Mouse (Mus musculus) liver, embryonic 13.5 days (tissue): Measurements from ENCODE around the gene Lrrc66. TPM values are rescaled to one million over a fixed set of nuclear protein-coding genes. Genes with fewer than 3 reads are reported as not detected.

Experiments
- ATAC-seq: fragments of 200-750 bp; cut with Nextera tagmentation; 2 replicates; pipeline ENCODE4 v1.8.0; 2017; ENCODE audit warnings: low read depth, mild to moderate bottlenecking, moderate number of reproducible peaks, moderate library complexity
- DNase-seq: peaks from one replicate; pipeline ENCODE4 v3.0.0; 2022
- H3K27ac ChIP-seq: fragments of 300-500 bp; sonication (generic); 2 replicates; pipeline ENCODE4 v1.5.1; 2015; ENCODE audit warnings: moderate library complexity, mild to moderate bottlenecking, inconsistent platforms
- H3K27me3 ChIP-seq: fragments of 300-500 bp; sonication (generic); 2 replicates; pipeline ENCODE4 v1.6.1; 2015; ENCODE audit warnings: mild to moderate bottlenecking, inconsistent platforms
- H3K36me3 ChIP-seq: fragments of 300-500 bp; sonication (generic); 2 replicates; pipeline ENCODE4 v1.6.1; 2015; ENCODE audit warnings: mild to moderate bottlenecking, inconsistent platforms
- H3K4me1 ChIP-seq: fragments of 300-500 bp; sonication (generic); replicated peaks from 2 replicates; pipeline ENCODE4 v1.6.1; 2015; ENCODE audit warnings: inconsistent platforms
- H3K4me2 ChIP-seq: fragments of 300-500 bp; sonication (generic); 2 replicates; pipeline ENCODE4 v1.6.1; 2015; ENCODE audit warnings: inconsistent platforms, mild to moderate bottlenecking, moderate library complexity
- H3K4me3 ChIP-seq: fragments of 300-500 bp; sonication (generic); replicated peaks from 2 replicates; pipeline ENCODE4 v1.5.1; 2015; ENCODE audit warnings: mild to moderate bottlenecking, inconsistent platforms
- H3K9ac ChIP-seq: fragments of 300-500 bp; sonication (generic); 2 replicates; pipeline ENCODE4 v1.6.1; 2015; ENCODE audit warnings: mild to moderate bottlenecking, inconsistent platforms
- H3K9me3 ChIP-seq: fragments of 300-500 bp; sonication (generic); replicated peaks from 2 replicates; pipeline ENCODE4 v1.6.1; 2016; ENCODE audit warnings: inconsistent platforms
- WGBS: fragments of 180-500 bp; shearing (Covaris S2); methylation state at CpG from one replicate; pipeline ENCODE4 v1.1.7; 2015; ENCODE audit not compliant: insufficient replicate concordance; 5-methylcytosine and 5-hydroxymethylcytosine counted together
- polyA plus RNA-seq: library from polyadenylated mRNA; unstranded; fragments of >200 nt; fragmentation: Nextera tagmentation; extraction: Ambion mirVana; gene quantifications from 2 replicates; pipeline ENCODE4 v1.2.1, GENCODE M21; 2015

Lrrc66 gene
- polyA plus RNA-seq, 1 experiment from 2014 or later: 0.21 TPM

DNA sequence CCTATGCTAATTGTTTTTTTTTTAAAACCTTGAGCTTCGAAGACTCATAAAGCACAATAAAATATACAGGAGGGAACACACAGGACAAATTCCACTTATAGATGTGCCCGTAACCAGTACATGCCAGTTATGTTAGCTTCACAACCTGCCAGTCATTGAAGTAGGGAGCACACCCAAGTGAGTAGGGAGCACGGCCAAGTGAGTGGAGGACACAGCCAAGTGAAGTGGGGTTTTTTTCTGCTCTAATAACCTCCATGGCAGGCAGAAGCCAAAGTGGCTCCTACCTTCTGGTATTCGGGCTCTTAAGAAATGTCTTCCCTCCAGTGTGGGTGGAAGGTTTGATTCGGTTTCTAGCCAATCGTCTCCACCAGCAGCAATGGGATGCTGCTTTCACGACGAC is 19.0 kb downstream of the Lrrc66 start:
- no peak for DNase-seq
- Histone ChIP-seq H3K9ac (no peak overlapping the region), H3K27ac (no peak overlapping the region)

DNA sequence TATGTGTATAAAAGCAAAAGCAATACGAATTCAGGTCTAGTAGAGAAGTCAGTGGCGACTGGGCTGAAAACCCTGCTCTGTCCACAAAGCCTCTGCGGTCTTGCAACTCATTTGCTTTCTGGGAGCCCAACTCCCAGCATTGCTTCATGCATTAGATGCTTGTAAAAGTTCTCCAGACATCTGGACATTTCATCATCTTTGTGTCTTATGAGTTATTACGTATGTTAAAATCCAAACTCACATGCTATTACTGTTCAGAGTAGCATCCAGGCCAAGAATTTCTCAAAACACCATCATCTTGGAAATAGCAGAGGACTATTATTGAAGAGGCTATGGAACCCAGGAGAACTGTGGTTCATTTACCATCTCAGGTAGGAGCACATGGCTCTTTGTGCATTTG is 21.3 kb downstream of the Lrrc66 start:
- Histone ChIP-seq H3K4me3 (no peak overlapping the region), H3K36me3 (no peaks in the 10 kb centered on the region), H3K9ac (no peak overlapping the region), H3K9me3 (no peaks in the 10 kb centered on the region), H3K27me3 (no peaks in the 10 kb centered on the region), H3K4me2 (no peak overlapping the region), H3K27ac (no peak overlapping the region), H3K4me1 (no peaks in the 10 kb centered on the region)
- ATAC-seq (no peak), DNase-seq (no peak)
- 79% methylated on average over 4 of the region's 4 CpGs for WGBS

More for the DNA sequence above, 19.0 kb downstream of the Lrrc66 start:
- no peaks in the 10 kb centered on the region for H3K9me3 ChIP-seq
- no peaks in the 10 kb centered on the region for H3K36me3 ChIP-seq
- H3K4me2 ChIP-seq: no peak overlapping the region
- no peak overlapping the region for H3K4me3 ChIP-seq
- no peaks in the 10 kb centered on the region for H3K4me1 ChIP-seq
- WGBS: 73% methylated on average over 8 of the region's 8 CpGs
- ATAC-seq: no peak
- no peaks in the 10 kb centered on the region for H3K27me3 ChIP-seq

- no peak for DNase-seq
- H3K4me1 ChIP-seq: no peaks in the 10 kb centered on the region
- no peaks in the 10 kb centered on the region for H3K27me3 ChIP-seq
- 73% methylated on average over 6 of the region's 6 CpGs for WGBS
- H3K4me2 ChIP-seq: no peak overlapping the region
- no peak overlapping the region for H3K4me3 ChIP-seq
- H3K36me3 ChIP-seq: no peaks in the 10 kb centered on the region
- H3K9me3 ChIP-seq: no peaks in the 10 kb centered on the region
- H3K9ac ChIP-seq: no peak overlapping the region
- no peak overlapping the region for H3K27ac ChIP-seq
- no peak for ATAC-seq
These were observed 27.4 kb downstream of the Lrrc66 start for GRCm38 (mm10) chr5:73604964-73605363.

- Histone ChIP-seq H3K36me3 (no peaks in the 10 kb centered on the region), H3K4me3 (no peak overlapping the region), H3K4me1 (no peaks in the 10 kb centered on the region), H3K9me3 (no peaks in the 10 kb centered on the region), H3K9ac (no peak overlapping the region), H3K4me2 (no peak overlapping the region), H3K27me3 (no peaks in the 10 kb centered on the region), H3K27ac (no peak overlapping the region)
- ATAC-seq (no peak), DNase-seq (no peak)
- WGBS: 77% methylated on average over 6 of the region's 6 CpGs
These were observed 27.8 kb downstream of the Lrrc66 start for GRCm38 (mm10) chr5:73604542-73604941.

GRCm38 (mm10) chr5:73602865-73603264 is 29.5 kb downstream of the Lrrc66 start:
- H3K4me3 ChIP-seq: no peak overlapping the region
- H3K4me2 ChIP-seq: no peak overlapping the region
- H3K27me3 ChIP-seq: no peaks in the 10 kb centered on the region
- H3K9me3 ChIP-seq: no peaks in the 10 kb centered on the region
- WGBS: 46% methylated on average over 3 of the region's 3 CpGs
- H3K9ac ChIP-seq: no peak overlapping the region
- ATAC-seq: no peak
- no peaks in the 10 kb centered on the region for H3K4me1 ChIP-seq
- no peak overlapping the region for H3K27ac ChIP-seq
- no peak for DNase-seq
- no peaks in the 10 kb centered on the region for H3K36me3 ChIP-seq

DNA sequence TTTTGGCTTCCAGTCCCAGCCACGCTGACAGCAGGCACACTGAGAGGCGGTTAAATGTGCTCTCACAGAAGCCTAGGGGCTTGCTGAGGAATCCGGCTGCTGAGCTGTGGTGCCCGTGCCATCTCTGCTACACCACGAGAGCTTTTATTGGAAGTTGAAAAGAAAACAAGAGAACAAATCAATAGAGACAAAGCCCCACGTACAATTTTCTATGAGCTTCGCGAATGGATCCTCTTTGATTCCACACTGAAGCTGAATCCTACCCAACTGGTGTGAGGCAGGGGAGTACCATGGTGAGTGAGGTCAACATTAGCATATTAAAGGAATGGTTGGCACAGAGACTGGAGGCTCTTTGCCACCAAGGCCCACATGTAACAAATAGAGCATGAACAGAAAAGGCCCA is 31.0 kb downstream of the Lrrc66 start:
- H3K4me2 ChIP-seq: no peak overlapping the region
- no peaks in the 10 kb centered on the region for H3K9me3 ChIP-seq
- no peaks in the 10 kb centered on the region for H3K27me3 ChIP-seq
- no peaks in the 10 kb centered on the region for H3K4me1 ChIP-seq
- H3K36me3 ChIP-seq: no peaks in the 10 kb centered on the region
- 73% methylated on average over 8 of the region's 8 CpGs for WGBS
- DNase-seq: no peak
- no peak for ATAC-seq
- H3K27ac ChIP-seq: no peak overlapping the region
- no peak overlapping the region for H3K4me3 ChIP-seq
- no peak overlapping the region for H3K9ac ChIP-seq

DNA sequence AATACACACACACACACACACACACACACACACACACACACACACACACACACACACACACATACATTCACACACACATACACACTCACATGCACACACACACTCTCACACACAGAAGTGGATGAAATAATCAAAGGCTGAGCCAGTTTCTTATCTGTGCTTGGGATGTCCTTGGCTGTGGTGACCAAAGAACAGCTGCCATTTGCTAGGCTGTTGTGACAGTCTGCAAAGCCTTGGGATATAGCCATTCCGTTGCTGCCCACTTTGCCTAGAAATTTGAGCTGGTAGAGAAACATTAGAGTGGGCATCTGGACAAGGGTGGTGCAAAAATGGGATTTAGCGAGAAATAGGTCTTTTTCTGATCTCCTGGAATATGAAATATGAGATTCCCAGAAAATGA is 32.3 kb downstream of the Lrrc66 start:
- H3K27me3 ChIP-seq: no peaks in the 10 kb centered on the region
- no peaks in the 10 kb centered on the region for H3K4me1 ChIP-seq
- no peaks in the 10 kb centered on the region for H3K36me3 ChIP-seq
- H3K4me2 ChIP-seq: no peak overlapping the region
- ATAC-seq (no peak), DNase-seq (no peak)
- no peak overlapping the region for H3K4me3 ChIP-seq
- H3K27ac ChIP-seq: no peak overlapping the region
- no peaks in the 10 kb centered on the region for H3K9me3 ChIP-seq
- H3K9ac ChIP-seq: no peak overlapping the region
- WGBS: 66% methylated on average over 2 of the region's 2 CpGs

DNA sequence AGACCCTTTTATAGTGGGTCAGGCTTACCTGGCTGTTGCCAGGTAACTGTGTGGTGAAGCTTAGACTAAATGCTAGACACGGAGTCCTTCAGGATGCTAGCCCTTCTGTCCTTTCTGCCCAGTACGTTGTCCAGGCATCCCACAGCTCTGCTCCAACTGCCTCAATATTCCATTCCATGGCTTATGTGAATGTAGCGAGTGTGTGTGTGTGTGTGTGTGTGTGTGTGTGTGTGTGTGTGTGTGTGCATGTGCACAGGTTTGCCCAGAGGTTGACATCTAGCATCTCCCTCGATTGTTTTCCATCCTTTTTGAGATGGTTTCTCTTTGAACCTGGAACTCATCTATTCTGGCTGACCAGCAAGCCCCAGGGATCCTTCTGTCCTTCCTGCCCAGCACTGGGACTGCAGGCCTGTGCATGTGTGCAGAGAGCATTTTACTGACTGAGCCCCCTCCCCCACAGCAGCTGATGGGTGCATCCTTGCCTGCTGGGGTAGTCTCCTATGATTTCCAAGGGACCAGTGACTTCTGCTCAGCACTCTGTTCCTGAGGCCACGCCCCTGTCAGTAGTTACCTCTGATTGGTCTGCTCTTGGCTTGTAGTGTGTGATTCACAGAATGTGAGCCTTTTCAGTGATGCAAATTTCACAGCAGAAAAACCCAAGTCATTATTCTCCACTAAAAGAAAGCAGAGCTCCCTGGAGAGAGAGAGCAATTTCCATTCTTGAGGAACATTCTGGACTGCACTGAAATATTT is 33.2 kb downstream of the Lrrc66 start:
- Histone ChIP-seq H3K4me2 (no peak overlapping the region), H3K36me3 (no peaks in the 10 kb centered on the region), H3K4me1 (no peaks in the 10 kb centered on the region), H3K27me3 (no peaks in the 10 kb centered on the region), H3K9me3 (no peaks in the 10 kb centered on the region), H3K9ac (no peak overlapping the region), H3K4me3 (no peak overlapping the region), H3K27ac (no peak overlapping the region)
- 50% methylated on average over 5 of the region's 5 CpGs for whole genome bisulfite sequencing
- ATAC-seq (no peak), DNase-seq (no peak)

- 69% methylated on average over 3 of the region's 3 CpGs for WGBS
- Histone ChIP-seq H3K4me2 (no peak overlapping the region), H3K27me3 (no peaks in the 10 kb centered on the region), H3K36me3 (no peaks in the 10 kb centered on the region), H3K9ac (no peak overlapping the region), H3K27ac (no peak overlapping the region), H3K9me3 (no peaks in the 10 kb centered on the region), H3K4me3 (no peak overlapping the region), H3K4me1 (no peaks in the 10 kb centered on the region)
- DNase-seq (no peak), ATAC-seq (no peak)
These were observed 45.2 kb downstream of the Lrrc66 start for GRCm38 (mm10) chr5:73587119-73587518.

- Histone ChIP-seq H3K4me1 (no peaks in the 10 kb centered on the region), H3K4me3 (no peak overlapping the region), H3K9ac (no peak overlapping the region), H3K27me3 (no peaks in the 10 kb centered on the region), H3K27ac (no peak overlapping the region), H3K36me3 (no peaks in the 10 kb centered on the region), H3K4me2 (no peak overlapping the region), H3K9me3 (no peaks in the 10 kb centered on the region)
- no peak for ATAC-seq
- no peak for DNase-seq
- 63% methylated on average over 4 of the region's 4 CpGs for WGBS
These were observed 45.7 kb downstream of the Lrrc66 start for GRCm38 (mm10) chr5:73586597-73586996.

GRCm38 (mm10) chr5:73585212-73586115 is 46.9 kb downstream of the Lrrc66 start:
- no peak for DNase-seq
- no peaks in the 10 kb centered on the region for H3K9me3 ChIP-seq
- H3K36me3 ChIP-seq: no peaks in the 10 kb centered on the region
- ATAC-seq: no peak
- H3K4me3 ChIP-seq: no peak overlapping the region
- H3K4me1 ChIP-seq: no peaks in the 10 kb centered on the region
- no peak overlapping the region for H3K27ac ChIP-seq
- no peak overlapping the region for H3K9ac ChIP-seq
- H3K4me2 ChIP-seq: no peak overlapping the region
- H3K27me3 ChIP-seq: no peaks in the 10 kb centered on the region
- 33% methylated on average over 7 of the region's 7 CpGs for WGBS
